Mouse (Mus musculus) forebrain, embryonic 11.5 days (tissue): Measurements from ENCODE around the gene Cd3eap. TPM values are rescaled to one million over a fixed set of nuclear protein-coding genes. Genes with fewer than 3 reads are reported as not detected.

ENCODE experiments used
- ATAC-seq: fragments of 200-750 bp; cut with Nextera tagmentation; replicated peaks from 2 replicates; pipeline ENCODE4 v1.8.0; 2017; ENCODE audit warnings: moderate TSS enrichment; ENCODE audit not compliant: low FRiP score
- DNase-seq: peaks from one replicate; pipeline ENCODE4 v3.0.0-alpha.2; 2017; ENCODE audit warnings: low spot score
- H3K27ac ChIP-seq: fragments of 300-500 bp; sonication (generic); 2 replicates; pipeline ENCODE4 v1.5.1; 2014; ENCODE audit warnings: low read depth, low read length
- H3K27me3 ChIP-seq: fragments of 300-500 bp; sonication (generic); 2 replicates; pipeline ENCODE4 v1.6.1; 2014; ENCODE audit warnings: mild to moderate bottlenecking, low read length, mixed read lengths; ENCODE audit not compliant: control insufficient read depth, insufficient read depth
- H3K36me3 ChIP-seq: fragments of 300-500 bp; sonication (generic); 2 replicates; pipeline ENCODE4 v1.6.1; 2014; ENCODE audit warnings: mild to moderate bottlenecking, low read length, moderate library complexity, mixed read lengths; ENCODE audit not compliant: control insufficient read depth, insufficient read depth
- H3K4me1 ChIP-seq: fragments of 300-500 bp; sonication (generic); replicated peaks from 2 replicates; pipeline ENCODE4 v1.6.1; 2014; ENCODE audit warnings: low read length, mixed read lengths; ENCODE audit not compliant: control insufficient read depth, insufficient read depth
- H3K4me2 ChIP-seq: fragments of 300-500 bp; sonication (generic); 2 replicates; pipeline ENCODE4 v1.6.1; 2014; ENCODE audit warnings: low read depth, mild to moderate bottlenecking, low read length, moderate library complexity, mixed read lengths; ENCODE audit not compliant: severe bottlenecking
- H3K4me3 ChIP-seq: fragments of 300-500 bp; sonication (generic); 2 replicates; pipeline ENCODE4 v1.5.1; 2014; ENCODE audit warnings: low read depth, low read length
- H3K9ac ChIP-seq: fragments of 300-500 bp; sonication (generic); 2 replicates; pipeline ENCODE4 v1.6.1; 2014; ENCODE audit warnings: low read length
- H3K9me3 ChIP-seq: fragments of 300-500 bp; sonication (generic); 2 replicates; pipeline ENCODE4 v1.6.1; 2016; ENCODE audit warnings: low read length, mixed read lengths; ENCODE audit not compliant: control insufficient read depth
- WGBS: fragments of 180-500 bp; shearing (Covaris S2); extraction: QIAGEN DNeasy Blood & Tissue Kit; methylation state at CpG from one replicate; pipeline ENCODE4 v1.1.7; 2014; 5-methylcytosine and 5-hydroxymethylcytosine counted together
- polyA plus RNA-seq: library from polyadenylated mRNA; unstranded; fragments of >200 nt; fragmentation: Nextera tagmentation; extraction: Ambion mirVana; gene quantifications from 2 replicates; pipeline ENCODE4 v1.2.1, GENCODE M21; 2014

The Cd3eap gene
- polyA plus RNA-seq, 1 experiment from 2014 or later = 24.0 TPM

- no peak for DNase-seq
- 89% methylated on average over 8 of the region's 8 CpGs for WGBS
- H3K4me2 ChIP-seq = no peak overlapping the region
Observed at GRCm38 (mm10) chr7:19394484-19394883, 35.2 kb upstream of the Cd3eap start.

DNA sequence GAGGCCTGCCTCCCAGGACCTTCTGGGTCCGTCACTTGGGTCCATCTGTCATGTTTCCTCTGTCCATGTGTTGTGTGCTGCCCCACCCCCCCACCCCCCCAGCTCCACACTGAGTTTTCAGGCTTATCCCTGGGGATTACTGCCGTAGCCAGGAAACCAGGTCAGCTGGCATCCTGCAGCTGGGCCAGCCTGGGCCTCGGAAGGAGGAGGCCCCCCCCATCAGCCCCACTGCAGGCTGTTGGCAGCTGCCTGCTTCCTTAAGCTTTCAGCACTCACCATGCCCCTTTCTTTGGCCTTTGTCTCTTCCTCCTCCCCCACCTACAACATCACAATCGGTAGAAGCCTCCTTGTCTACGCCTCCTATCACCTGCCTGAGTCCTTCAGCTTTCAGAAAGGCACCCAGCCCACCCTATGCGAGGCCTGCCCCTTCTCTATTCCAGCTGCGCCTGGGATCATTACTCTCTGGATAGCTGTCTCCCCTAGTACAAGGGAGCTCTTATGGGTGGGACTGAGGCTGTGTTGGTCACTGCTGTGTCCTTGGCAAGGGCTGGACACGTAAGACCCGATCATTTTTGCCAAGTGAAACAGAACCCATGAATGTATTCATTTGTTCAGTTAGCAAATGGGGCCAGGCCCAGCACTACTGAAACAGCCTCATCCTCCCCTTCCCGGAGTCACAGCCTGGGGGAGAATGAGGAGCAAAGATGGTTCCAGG lies 29.6 kb upstream of the Cd3eap start:
- Histone ChIP-seq H3K27me3 (no peaks in the 10 kb centered on the region), H3K4me1 (no peaks in the 10 kb centered on the region; the same call in 1 of the 2 replicates), H3K36me3 (peaks cover 24% of the 10 kb centered on the region), H3K4me2 (no peak overlapping the region), H3K9ac (no peak overlapping the region), H3K27ac (peak overlapping the region; percentile 39; the same call in 1 of the 2 replicates), H3K9me3 (no peaks in the 10 kb centered on the region), H3K4me3 (no peak overlapping the region)
- WGBS = 77% methylated on average over 10 of the region's 10 CpGs
- ATAC-seq = no peak
- DNase-seq = no peak

More at GRCm38 (mm10) chr7:19394484-19394883, 35.2 kb upstream of the Cd3eap start:
- Histone ChIP-seq H3K4me1 (no peaks in the 10 kb centered on the region; the same call in 1 of the 2 replicates), H3K4me3 (no peak overlapping the region), H3K27ac (no peak overlapping the region), H3K36me3 (peaks cover 17% of the 10 kb centered on the region; the same call in 1 of the 2 replicates), H3K9ac (no peak overlapping the region), H3K9me3 (no peaks in the 10 kb centered on the region), H3K27me3 (0 out of 2 replicates have a peak, but pooled peaks cover 2% of the 10 kb centered on the region)
- no peak for ATAC-seq

DNA sequence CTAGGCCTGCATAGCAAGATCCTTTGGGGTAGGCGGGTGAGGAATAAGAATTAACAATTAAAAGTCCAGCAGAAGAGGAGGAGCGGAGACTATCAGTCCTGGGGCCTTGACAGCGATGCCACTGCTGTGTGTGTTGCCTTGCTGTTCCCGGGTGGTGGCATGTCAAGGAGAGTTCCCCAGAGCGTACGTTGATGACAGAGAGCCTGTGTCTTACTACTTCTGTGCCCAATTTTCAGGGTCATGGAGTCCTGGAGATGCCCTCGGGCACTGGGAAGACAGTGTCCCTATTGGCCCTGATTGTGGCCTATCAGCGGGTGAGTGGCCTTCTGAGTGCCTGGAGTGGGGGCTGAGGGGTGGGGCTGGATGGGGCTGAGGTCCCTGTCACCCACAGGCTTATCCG lies 24.4 kb upstream of the Cd3eap start:
- no peak overlapping the region for H3K4me3 ChIP-seq
- H3K9ac ChIP-seq = no peak overlapping the region
- H3K4me2 ChIP-seq = no peak overlapping the region
- H3K4me1 ChIP-seq = peaks cover 3% of the 10 kb centered on the region; the same call in 1 of the 2 replicates
- H3K36me3 ChIP-seq = peaks cover 11% of the 10 kb centered on the region
- H3K9me3 ChIP-seq = no peaks in the 10 kb centered on the region
- no peak overlapping the region for H3K27ac ChIP-seq
- ATAC-seq = no peak
- no peak for DNase-seq
- 85% methylated on average over 9 of the region's 9 CpGs for WGBS
- no peaks in the 10 kb centered on the region for H3K27me3 ChIP-seq

GRCm38 (mm10) chr7:19382166-19382541 lies 22.9 kb upstream of the Cd3eap start:
- DNase-seq = no peak
- Histone ChIP-seq H3K36me3 (peaks cover 5% of the 10 kb centered on the region), H3K9ac (peak overlapping the region; percentile 75), H3K4me2 (peak overlapping the region; percentile 73), H3K4me1 (peaks cover 3% of the 10 kb centered on the region; the same call in 1 of the 2 replicates), H3K9me3 (no peaks in the 10 kb centered on the region), H3K27me3 (no peaks in the 10 kb centered on the region), H3K27ac (peak overlapping the region; percentile 7; the same call in 1 of the 2 replicates), H3K4me3 (peak overlapping the region; percentile 67)
- under 1% methylated on average over 20 of the region's 37 CpGs for WGBS
- no peak; the same call in 1 of the 2 replicates for ATAC-seq

GRCm38 (mm10) chr7:19381377-19382165 lies 22.3 kb upstream of the Cd3eap start, which contains the start of gene Ercc2:
TSS of gene Ercc2 (plus strand) at chr7:19382010.
- H3K4me3 ChIP-seq = peak within 1 kb of the TSS; percentile 67
- peaks cover 3% of the 10 kb centered on the region; the same call in 1 of the 2 replicates for H3K4me1 ChIP-seq
- ATAC-seq (peak; percentile 96), DNase-seq (peak; percentile 99)
- peaks cover under 1% of the 10 kb centered on the region for H3K36me3 ChIP-seq
- peak within 1 kb of the TSS; percentile 73 for H3K4me2 ChIP-seq
- WGBS = 8% methylated on average over 43 of the region's 48 CpGs
- H3K27me3 ChIP-seq = no peaks in the 10 kb centered on the region
- no peaks in the 10 kb centered on the region for H3K9me3 ChIP-seq
- H3K27ac ChIP-seq = peak within 1 kb of the TSS; percentile 7; the same call in 1 of the 2 replicates
- peak within 1 kb of the TSS; percentile 75 for H3K9ac ChIP-seq

- no peak for DNase-seq
- Histone ChIP-seq H3K4me3 (no peak overlapping the region), H3K27me3 (no peaks in the 10 kb centered on the region), H3K36me3 (no peaks in the 10 kb centered on the region), H3K27ac (no peak overlapping the region), H3K9me3 (no peaks in the 10 kb centered on the region), H3K4me1 (no peaks in the 10 kb centered on the region; the same call in 1 of the 2 replicates), H3K9ac (no peak overlapping the region), H3K4me2 (no peak overlapping the region)
- WGBS = 74% methylated on average over 8 of the region's 8 CpGs
- ATAC-seq = no peak
Observed at GRCm38 (mm10) chr7:19378049-19378448, 18.8 kb upstream of the Cd3eap start.

DNA sequence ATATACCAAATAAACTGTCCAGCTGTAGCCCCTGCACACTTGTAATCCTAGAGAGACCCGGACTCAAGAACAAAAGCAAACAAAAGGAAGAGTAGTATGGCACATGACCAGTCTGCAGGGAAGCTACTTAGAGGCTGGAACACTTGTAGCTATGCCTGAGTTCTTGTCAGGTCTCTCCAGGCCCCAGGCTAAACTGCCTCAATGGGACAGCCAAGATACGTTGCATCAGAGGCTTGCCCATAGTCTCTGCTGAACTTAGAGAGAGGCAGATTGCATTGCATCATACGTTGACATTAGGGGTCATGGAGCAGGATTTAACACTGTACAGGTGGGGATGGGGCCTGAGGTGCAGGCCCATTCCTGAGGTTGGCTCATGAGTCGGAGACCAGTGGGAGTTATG lies 16.7 kb upstream of the Cd3eap start:
- Histone ChIP-seq H3K4me3 (no peak overlapping the region), H3K27me3 (no peaks in the 10 kb centered on the region), H3K4me1 (no peaks in the 10 kb centered on the region), H3K9ac (no peak overlapping the region), H3K36me3 (no peaks in the 10 kb centered on the region), H3K9me3 (no peaks in the 10 kb centered on the region), H3K27ac (no peak overlapping the region), H3K4me2 (no peak overlapping the region)
- no peak for ATAC-seq
- no peak for DNase-seq
- WGBS = 86% methylated on average over 4 of the region's 4 CpGs

- no peak overlapping the region for H3K9ac ChIP-seq
- ATAC-seq = no peak
- no peaks in the 10 kb centered on the region for H3K27me3 ChIP-seq
- no peak for DNase-seq
- 87% methylated on average over 18 of the region's 18 CpGs for WGBS
- no peaks in the 10 kb centered on the region for H3K36me3 ChIP-seq
- no peak overlapping the region for H3K4me3 ChIP-seq
- H3K4me1 ChIP-seq = no peaks in the 10 kb centered on the region
- H3K4me2 ChIP-seq = no peak overlapping the region
- H3K27ac ChIP-seq = no peak overlapping the region
- no peaks in the 10 kb centered on the region for H3K9me3 ChIP-seq
Observed at GRCm38 (mm10) chr7:19375368-19375767, 16.1 kb upstream of the Cd3eap start.
